Mouse (Mus musculus): ENCODE measurements at regions not wholly inside any gene's neighbourhood (a gene's known extent, or its start where the extent isn't known, plus 50 kb on each side); places are given as distances from the start of the nearest gene placed in this dataset.

DNA sequence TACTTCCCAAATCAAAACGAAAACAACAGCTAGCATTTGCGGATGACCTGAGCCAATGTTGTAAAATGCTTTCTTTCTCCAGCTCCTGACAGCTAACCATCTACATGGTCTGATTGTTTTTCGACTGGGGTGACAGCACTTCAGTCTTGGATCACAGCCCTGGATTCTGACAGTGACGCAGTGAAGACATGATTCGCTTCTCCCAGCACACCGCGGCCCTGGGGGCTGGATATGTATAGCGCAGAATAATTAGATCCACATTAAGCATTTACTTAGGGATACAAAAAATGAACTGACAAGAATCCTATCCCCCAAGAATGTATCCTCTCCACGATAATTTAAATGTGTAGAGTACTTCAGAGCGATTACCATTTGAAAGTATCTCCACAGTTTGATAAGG, 271.1 kb upstream of the Atp11b start:
- H3K4me3 ChIP-seq (ENCODE audit: low read length) = no peak overlapping the region
- H3K27me3 ChIP-seq (ENCODE audit: control insufficient read depth, insufficient read depth, low read length) = peaks cover 5% of the 10 kb centered on the region; the same call in 1 of the 2 replicates
- no peaks in the 10 kb centered on the region for H3K9me3 ChIP-seq (ENCODE audit: control insufficient read depth, low read length)
- 77% methylated on average over 10 of the region's 10 CpGs for WGBS
- ATAC-seq (ENCODE audit: low FRiP score, low TSS enrichment) = no peak
- no peak overlapping the region for H3K9ac ChIP-seq (ENCODE audit: low read depth, low read length)
- no peaks in the 10 kb centered on the region for H3K4me1 ChIP-seq (ENCODE audit: control insufficient read depth, insufficient read depth, low read length)
- no peak overlapping the region for H3K4me2 ChIP-seq (replicated peaks; ENCODE audit: low read depth, low read length)
- no peak overlapping the region for H3K27ac ChIP-seq (ENCODE audit: low read depth, low read length)
- no peaks in the 10 kb centered on the region for H3K36me3 ChIP-seq (ENCODE audit: control insufficient read depth, insufficient read depth, low read length)

DNA sequence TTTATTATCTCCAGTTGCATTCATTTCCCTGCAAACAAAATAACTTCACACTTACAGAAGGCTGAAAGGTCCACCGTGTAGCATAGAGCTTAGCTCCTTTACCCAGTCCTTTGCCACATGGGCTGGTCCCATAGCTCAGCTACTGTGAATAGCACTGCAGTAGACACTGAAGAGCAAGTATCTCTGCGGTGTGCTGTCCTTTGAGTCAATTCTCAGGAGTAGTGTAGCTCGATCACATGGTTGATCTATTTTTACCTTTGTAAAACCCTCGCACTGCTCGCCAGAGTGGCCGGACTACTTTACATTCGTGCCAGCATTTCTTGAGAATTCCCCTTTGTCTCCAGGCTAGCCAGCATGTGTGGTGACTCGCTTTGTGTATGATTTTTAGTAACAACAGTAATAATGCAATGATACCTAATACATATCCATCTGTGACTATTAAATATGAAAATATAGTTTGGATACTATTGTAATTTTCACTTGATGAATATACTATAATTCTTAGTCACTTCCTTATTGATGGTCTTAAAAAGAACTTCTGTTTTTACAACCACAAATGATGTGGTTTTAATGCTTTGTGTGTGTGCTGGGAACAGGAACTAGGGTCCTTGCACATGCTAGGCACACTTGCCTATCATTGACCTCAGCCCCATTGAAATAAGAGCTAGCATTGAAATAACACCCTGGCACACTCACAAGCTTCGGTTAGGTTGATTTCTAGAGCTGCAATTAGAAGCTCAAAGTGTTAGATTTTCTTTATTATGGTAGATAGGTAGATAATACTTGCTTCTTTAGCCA, 257.7 kb upstream of the Atp11b start:
- no peaks in the 10 kb centered on the region for H3K36me3 ChIP-seq (ENCODE audit: control insufficient read depth, insufficient read depth, low read length)
- no peak overlapping the region for H3K9ac ChIP-seq (ENCODE audit: low read depth, low read length)
- 86% methylated on average over 9 of the region's 9 CpGs for WGBS
- no peaks in the 10 kb centered on the region for H3K4me1 ChIP-seq (ENCODE audit: control insufficient read depth, insufficient read depth, low read length)
- H3K4me2 ChIP-seq (replicated peaks; ENCODE audit: low read depth, low read length) = no peak overlapping the region
- no peak overlapping the region for H3K4me3 ChIP-seq (ENCODE audit: low read length)
- H3K27me3 ChIP-seq (ENCODE audit: control insufficient read depth, insufficient read depth, low read length) = no peaks in the 10 kb centered on the region
- H3K9me3 ChIP-seq (ENCODE audit: control insufficient read depth, low read length) = no peaks in the 10 kb centered on the region
- no peak overlapping the region for H3K27ac ChIP-seq (ENCODE audit: low read depth, low read length)
- ATAC-seq (ENCODE audit: low FRiP score, low TSS enrichment) = no peak

DNA sequence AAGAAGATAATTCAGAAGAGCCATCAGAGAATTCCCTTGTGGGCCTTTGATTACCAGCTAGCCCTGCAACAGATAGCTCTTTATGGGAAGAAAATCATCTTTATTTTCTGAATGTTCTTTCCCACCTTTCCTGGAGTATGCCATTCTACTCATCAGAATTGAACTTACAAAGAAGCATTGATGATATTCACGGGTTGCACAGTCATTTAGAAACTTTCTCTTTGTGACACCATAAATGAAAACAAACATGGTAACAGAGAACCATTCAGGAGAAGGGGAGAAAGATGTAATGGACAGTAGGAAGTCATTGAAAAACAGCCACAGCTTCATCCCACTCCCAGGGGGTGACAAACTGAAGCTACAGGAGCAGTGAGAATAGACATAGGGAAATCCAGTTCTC, 243.6 kb upstream of the Atp11b start:
- Histone ChIP-seq H3K27me3 (ENCODE audit: control insufficient read depth, insufficient read depth, low read length) (no peaks in the 10 kb centered on the region), H3K4me1 (ENCODE audit: control insufficient read depth, insufficient read depth, low read length) (no peaks in the 10 kb centered on the region), H3K9ac (ENCODE audit: low read depth, low read length) (no peak overlapping the region), H3K9me3 (ENCODE audit: control insufficient read depth, low read length) (no peaks in the 10 kb centered on the region), H3K4me2 (replicated peaks; ENCODE audit: low read depth, low read length) (no peak overlapping the region), H3K4me3 (ENCODE audit: low read length) (no peak overlapping the region), H3K36me3 (ENCODE audit: control insufficient read depth, insufficient read depth, low read length) (no peaks in the 10 kb centered on the region), H3K27ac (ENCODE audit: low read depth, low read length) (no peak overlapping the region)
- WGBS = 69% methylated on average over 1 of the region's 1 CpGs
- ATAC-seq (ENCODE audit: low FRiP score, low TSS enrichment) = no peak

DNA sequence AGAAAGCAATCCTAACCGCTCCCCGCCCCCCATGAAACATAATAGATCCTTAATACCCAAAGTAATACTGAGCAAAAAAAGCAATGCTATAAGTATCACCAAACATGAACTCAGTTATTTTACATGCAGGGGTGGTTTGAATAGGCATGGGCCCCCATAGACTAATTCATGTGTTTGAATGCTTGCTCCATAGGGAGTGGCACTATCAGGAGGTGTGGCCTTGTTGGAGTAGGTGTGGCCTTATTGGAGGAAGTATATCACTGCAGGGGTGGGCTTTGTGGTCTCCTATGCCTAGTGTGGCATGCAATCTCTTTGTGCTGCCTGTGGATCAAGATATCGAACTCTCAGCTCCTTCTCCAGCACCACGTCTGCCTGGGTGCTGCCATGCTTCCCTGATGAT, 237.4 kb upstream of the Atp11b start:
- H3K27ac ChIP-seq (ENCODE audit: low read depth, low read length) = no peak overlapping the region
- H3K4me3 ChIP-seq (ENCODE audit: low read length) = no peak overlapping the region
- no peak for ATAC-seq (ENCODE audit: low FRiP score, low TSS enrichment)
- WGBS = 83% methylated on average over 4 of the region's 4 CpGs
- H3K9me3 ChIP-seq (ENCODE audit: control insufficient read depth, low read length) = no peaks in the 10 kb centered on the region
- no peak overlapping the region for H3K9ac ChIP-seq (ENCODE audit: low read depth, low read length)
- H3K4me1 ChIP-seq (ENCODE audit: control insufficient read depth, insufficient read depth, low read length) = no peaks in the 10 kb centered on the region
- no peaks in the 10 kb centered on the region for H3K27me3 ChIP-seq (ENCODE audit: control insufficient read depth, insufficient read depth, low read length)
- no peak overlapping the region for H3K4me2 ChIP-seq (replicated peaks; ENCODE audit: low read depth, low read length)
- H3K36me3 ChIP-seq (ENCODE audit: control insufficient read depth, insufficient read depth, low read length) = no peaks in the 10 kb centered on the region

DNA sequence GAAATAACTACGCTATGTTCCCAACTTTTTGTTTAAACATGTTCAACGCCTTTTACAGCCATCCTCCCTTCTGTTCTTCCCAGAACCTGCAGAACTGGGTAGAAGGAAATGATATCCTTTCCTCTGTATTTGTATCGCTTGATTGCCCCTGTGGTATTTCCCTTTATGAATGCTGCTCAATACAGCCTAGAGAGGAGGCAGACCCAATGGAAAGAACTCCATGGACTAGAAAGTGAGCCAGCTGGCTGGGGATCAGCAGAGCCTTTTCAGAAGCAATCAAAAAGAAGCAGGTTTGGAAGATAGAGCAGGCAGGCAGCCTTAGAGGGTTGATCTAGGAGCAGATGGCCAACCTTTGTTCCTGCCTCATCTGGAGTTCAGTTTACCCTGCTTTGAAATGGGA, 233.8 kb upstream of the Atp11b start:
- no peak overlapping the region for H3K9ac ChIP-seq (ENCODE audit: low read depth, low read length)
- no peak overlapping the region for H3K4me2 ChIP-seq (replicated peaks; ENCODE audit: low read depth, low read length)
- no peaks in the 10 kb centered on the region for H3K9me3 ChIP-seq (ENCODE audit: control insufficient read depth, low read length)
- 74% methylated on average over 3 of the region's 3 CpGs for WGBS
- no peaks in the 10 kb centered on the region for H3K36me3 ChIP-seq (ENCODE audit: control insufficient read depth, insufficient read depth, low read length)
- ATAC-seq (ENCODE audit: low FRiP score, low TSS enrichment) = no peak
- H3K4me3 ChIP-seq (ENCODE audit: low read length) = no peak overlapping the region
- H3K27me3 ChIP-seq (ENCODE audit: control insufficient read depth, insufficient read depth, low read length) = no peaks in the 10 kb centered on the region
- no peaks in the 10 kb centered on the region for H3K4me1 ChIP-seq (ENCODE audit: control insufficient read depth, insufficient read depth, low read length)
- H3K27ac ChIP-seq (ENCODE audit: low read depth, low read length) = no peak overlapping the region

DNA sequence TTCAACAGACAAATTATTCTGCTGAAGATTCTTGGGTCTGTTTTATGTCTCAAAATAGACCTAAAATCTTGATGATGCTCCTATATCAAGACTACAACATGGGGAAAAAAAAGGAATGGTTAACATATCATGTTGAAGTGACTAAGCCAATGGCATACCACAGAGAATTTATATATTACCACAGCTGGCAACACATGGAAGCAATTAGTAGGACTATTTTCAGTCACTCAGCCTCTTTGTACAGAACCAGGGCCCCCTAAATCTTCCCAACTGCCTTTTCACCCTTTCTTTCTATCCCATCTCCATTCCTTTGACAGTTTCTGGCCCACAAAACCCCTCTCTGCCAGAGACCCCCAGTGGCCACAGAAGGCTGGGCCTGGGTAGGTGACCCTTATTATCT, 206.2 kb upstream of the Atp11b start:
- H3K4me1 ChIP-seq (ENCODE audit: control insufficient read depth, insufficient read depth, low read length) = no peaks in the 10 kb centered on the region
- no peak overlapping the region for H3K9ac ChIP-seq (ENCODE audit: low read depth, low read length)
- no peak for ATAC-seq (ENCODE audit: low FRiP score, low TSS enrichment)
- no peaks in the 10 kb centered on the region for H3K9me3 ChIP-seq (ENCODE audit: control insufficient read depth, low read length)
- no peaks in the 10 kb centered on the region for H3K36me3 ChIP-seq (ENCODE audit: control insufficient read depth, insufficient read depth, low read length)
- no peak overlapping the region for H3K4me2 ChIP-seq (replicated peaks; ENCODE audit: low read depth, low read length)
- no peak overlapping the region for H3K27ac ChIP-seq (ENCODE audit: low read depth, low read length)
- H3K27me3 ChIP-seq (ENCODE audit: control insufficient read depth, insufficient read depth, low read length) = no peaks in the 10 kb centered on the region
- no peak overlapping the region for H3K4me3 ChIP-seq (ENCODE audit: low read length)

DNA sequence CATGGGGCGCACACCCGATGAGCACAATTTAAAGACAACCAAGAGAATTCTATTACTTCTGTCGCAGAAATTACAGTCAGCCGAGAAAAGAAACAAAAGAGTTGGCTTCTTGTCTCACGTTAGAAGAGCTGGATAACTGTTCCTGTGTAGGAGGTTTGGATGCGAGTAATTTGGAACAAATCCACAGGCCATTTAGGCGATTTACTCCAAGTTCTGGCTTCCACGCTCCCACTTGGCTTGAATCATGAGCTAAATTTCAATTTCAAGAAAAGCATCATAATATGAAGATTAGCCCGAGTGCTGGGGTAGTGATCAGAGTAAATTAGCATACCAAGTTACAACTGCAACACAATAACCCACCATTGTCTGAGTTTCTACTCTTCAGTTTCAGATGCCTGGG, 202.1 kb upstream of the Atp11b start:
- WGBS = 82% methylated on average over 9 of the region's 9 CpGs
- no peak for ATAC-seq (ENCODE audit: low FRiP score, low TSS enrichment)
- Histone ChIP-seq H3K27me3 (ENCODE audit: control insufficient read depth, insufficient read depth, low read length) (no peaks in the 10 kb centered on the region), H3K4me3 (ENCODE audit: low read length) (no peak overlapping the region), H3K9me3 (ENCODE audit: control insufficient read depth, low read length) (no peaks in the 10 kb centered on the region), H3K36me3 (ENCODE audit: control insufficient read depth, insufficient read depth, low read length) (no peaks in the 10 kb centered on the region), H3K27ac (ENCODE audit: low read depth, low read length) (no peak overlapping the region), H3K4me2 (replicated peaks; ENCODE audit: low read depth, low read length) (no peak overlapping the region), H3K4me1 (ENCODE audit: control insufficient read depth, insufficient read depth, low read length) (no peaks in the 10 kb centered on the region), H3K9ac (ENCODE audit: low read depth, low read length) (no peak overlapping the region)

DNA sequence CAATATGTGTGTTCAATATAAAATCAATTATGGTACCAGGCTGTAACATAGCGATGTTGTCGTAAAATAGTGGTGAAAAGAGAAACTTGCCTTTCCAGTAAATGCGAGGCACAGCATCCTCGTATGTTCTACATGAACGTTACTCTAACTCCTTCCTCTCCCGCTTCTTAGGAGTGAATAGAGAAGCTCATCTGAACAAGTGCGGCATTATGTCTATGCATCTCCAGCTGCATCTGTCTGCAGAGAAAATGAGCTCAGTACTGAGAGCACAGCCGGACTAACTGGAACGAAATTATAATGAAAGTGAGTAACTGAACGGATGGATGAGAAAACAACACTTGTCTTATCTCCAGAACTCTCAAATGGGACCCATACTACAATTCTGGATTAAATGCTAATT, 193.5 kb upstream of the Atp11b start:
- Histone ChIP-seq H3K27ac (ENCODE audit: low read depth, low read length) (no peak overlapping the region), H3K4me1 (ENCODE audit: control insufficient read depth, insufficient read depth, low read length) (no peaks in the 10 kb centered on the region), H3K4me3 (ENCODE audit: low read length) (no peak overlapping the region), H3K9me3 (ENCODE audit: control insufficient read depth, low read length) (no peaks in the 10 kb centered on the region), H3K9ac (ENCODE audit: low read depth, low read length) (no peak overlapping the region), H3K36me3 (ENCODE audit: control insufficient read depth, insufficient read depth, low read length) (no peaks in the 10 kb centered on the region), H3K27me3 (ENCODE audit: control insufficient read depth, insufficient read depth, low read length) (no peaks in the 10 kb centered on the region), H3K4me2 (replicated peaks; ENCODE audit: low read depth, low read length) (no peak overlapping the region)
- 93% methylated on average over 10 of the region's 10 CpGs for WGBS
- ATAC-seq (ENCODE audit: low FRiP score, low TSS enrichment) = no peak

DNA sequence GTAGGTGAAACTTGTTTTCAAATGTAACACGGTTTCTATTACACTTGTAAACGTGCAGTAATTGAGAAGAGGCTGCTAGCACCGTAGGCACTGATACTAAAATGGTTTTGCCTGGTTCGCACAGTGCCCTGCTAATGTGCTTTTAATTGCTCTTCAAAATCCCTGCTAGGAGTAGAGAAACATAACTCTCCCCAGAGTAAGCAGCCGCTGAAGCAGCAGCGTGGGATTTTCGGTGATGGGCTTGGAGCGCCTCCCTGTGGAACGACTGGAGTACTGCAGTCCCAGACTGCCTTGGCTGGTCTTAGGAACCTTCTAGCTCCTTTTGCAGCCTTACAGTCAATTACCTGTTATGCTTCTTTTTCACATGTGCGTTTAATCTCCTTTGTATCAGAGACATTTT, 179.5 kb upstream of the Atp11b start:
- Histone ChIP-seq H3K27ac (ENCODE audit: low read depth, low read length) (no peak overlapping the region), H3K9me3 (ENCODE audit: control insufficient read depth, low read length) (no peaks in the 10 kb centered on the region), H3K9ac (ENCODE audit: low read depth, low read length) (no peak overlapping the region), H3K36me3 (ENCODE audit: control insufficient read depth, insufficient read depth, low read length) (no peaks in the 10 kb centered on the region), H3K4me2 (replicated peaks; ENCODE audit: low read depth, low read length) (no peak overlapping the region), H3K4me1 (ENCODE audit: control insufficient read depth, insufficient read depth, low read length) (no peaks in the 10 kb centered on the region), H3K4me3 (ENCODE audit: low read length) (no peak overlapping the region), H3K27me3 (ENCODE audit: control insufficient read depth, insufficient read depth, low read length) (no peaks in the 10 kb centered on the region)
- no peak; the same call in 1 of the 2 replicates for ATAC-seq (ENCODE audit: low FRiP score, low TSS enrichment)
- 16% methylated on average over 10 of the region's 10 CpGs for WGBS
